Mouse (Mus musculus): ENCODE measurements around the gene Srrm3. TPM values are rescaled to one million over a fixed set of nuclear protein-coding genes. Genes with fewer than 3 reads are reported as not detected.

Srrm3 gene
- polyA plus RNA-seq, 1 experiment from 2014 or later = not detected

DNA sequence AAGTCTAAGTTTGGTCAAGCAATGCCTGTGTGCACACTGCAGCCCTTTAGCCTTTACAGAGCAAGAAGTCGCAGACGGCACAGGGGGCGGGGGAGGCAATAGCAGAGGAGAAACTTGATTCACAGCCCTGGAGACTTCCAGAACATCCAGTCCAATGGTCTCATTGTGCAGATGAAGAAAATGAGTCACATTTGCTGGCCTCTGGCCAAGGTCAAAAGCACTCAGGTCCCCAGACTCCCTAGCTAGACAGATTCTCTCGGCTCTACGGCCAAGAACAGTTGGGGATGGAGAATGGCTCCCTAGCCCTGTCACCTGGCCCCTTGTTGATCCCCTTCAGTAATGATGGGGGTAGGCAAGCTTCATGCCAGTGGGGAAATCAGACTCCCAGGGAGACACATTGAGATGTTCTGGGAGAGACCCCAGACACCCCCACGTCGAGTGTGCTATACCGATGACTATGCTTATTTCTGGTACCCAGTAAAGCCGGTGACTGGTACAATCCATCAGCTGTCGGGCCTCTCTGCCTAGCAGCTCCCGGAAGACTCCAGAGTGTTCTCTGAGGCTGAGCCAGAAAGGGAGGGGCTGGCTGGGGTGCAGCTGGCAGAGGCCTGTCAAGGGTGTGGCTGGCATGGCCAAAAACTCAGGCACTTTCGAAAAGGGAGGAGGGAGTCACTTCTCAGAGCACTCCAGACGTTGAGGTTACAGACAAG is 72.9 kb downstream of the Srrm3 start:
- ATAC-seq (peak; percentile 36; the same call in 1 of the 2 replicates), DNase-seq (no peak)
- 54% methylated on average over 13 of the region's 13 CpGs for WGBS (ENCODE audit: insufficient replicate concordance)
- H3K4me2 ChIP-seq (ENCODE audit: low read depth, low read length) = no peak overlapping the region
- peaks cover 10% of the 10 kb centered on the region for H3K4me1 ChIP-seq (ENCODE audit: insufficient read depth)
- no peak overlapping the region for H3K27ac ChIP-seq (ENCODE audit: low read depth)
- no peaks in the 10 kb centered on the region for H3K9me3 ChIP-seq (ENCODE audit: low read length)
- no peak for TF ChIP-seq EP300 (IDR thresholded peaks at IDR 0.05; ENCODE audit: low read depth)
- TF ChIP-seq CTCF (IDR thresholded peaks at IDR 0.05; ENCODE audit: low read depth) = no peak
- H3K36me3 ChIP-seq (replicated peaks; ENCODE audit: insufficient read depth, low read length) = no peaks in the 10 kb centered on the region
- no peak overlapping the region for H3K4me3 ChIP-seq (ENCODE audit: low read depth, low read length)
- no peaks in the 10 kb centered on the region for H3K27me3 ChIP-seq (ENCODE audit: insufficient read depth, low read length)
- no peak overlapping the region for H3K9ac ChIP-seq (replicated peaks)

DNA sequence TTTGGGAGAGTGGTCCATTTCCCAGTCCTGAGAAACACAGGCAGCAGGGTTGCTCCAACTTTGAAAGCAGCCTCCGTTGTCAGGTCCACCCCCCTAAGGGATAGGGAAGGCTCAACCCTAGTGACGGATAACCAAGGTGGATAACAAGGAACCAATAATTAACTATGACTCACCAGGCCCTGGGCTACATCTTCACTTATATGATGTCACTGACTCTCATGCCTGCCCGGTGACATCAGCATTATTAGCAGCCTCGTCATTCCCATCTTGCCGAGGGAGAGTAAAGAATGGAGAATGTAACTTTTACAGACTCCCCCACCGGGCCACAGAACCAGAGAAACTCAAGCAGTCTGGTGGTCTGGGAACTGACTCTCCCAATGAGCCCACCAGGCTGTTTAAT is 78.0 kb downstream of the Srrm3 start:
- Histone ChIP-seq H3K9me3 (ENCODE audit: low read length) (no peaks in the 10 kb centered on the region), H3K9ac (replicated peaks) (no peak overlapping the region), H3K36me3 (replicated peaks; ENCODE audit: insufficient read depth, low read length) (no peaks in the 10 kb centered on the region), H3K27me3 (ENCODE audit: insufficient read depth, low read length) (peaks cover 24% of the 10 kb centered on the region), H3K4me1 (ENCODE audit: insufficient read depth) (no peaks in the 10 kb centered on the region; the same call in 1 of the 2 replicates), H3K27ac (ENCODE audit: low read depth) (no peak overlapping the region), H3K4me2 (ENCODE audit: low read depth, low read length) (no peak overlapping the region), H3K4me3 (ENCODE audit: low read depth, low read length) (no peak overlapping the region)
- no peak for TF ChIP-seq CTCF (IDR thresholded peaks at IDR 0.05; ENCODE audit: low read depth)
- TF ChIP-seq EP300 (IDR thresholded peaks at IDR 0.05; ENCODE audit: low read depth) = no peak
- ATAC-seq (no peak), DNase-seq (no peak)
- WGBS (ENCODE audit: insufficient replicate concordance) = 70% methylated on average over 6 of the region's 6 CpGs

DNA sequence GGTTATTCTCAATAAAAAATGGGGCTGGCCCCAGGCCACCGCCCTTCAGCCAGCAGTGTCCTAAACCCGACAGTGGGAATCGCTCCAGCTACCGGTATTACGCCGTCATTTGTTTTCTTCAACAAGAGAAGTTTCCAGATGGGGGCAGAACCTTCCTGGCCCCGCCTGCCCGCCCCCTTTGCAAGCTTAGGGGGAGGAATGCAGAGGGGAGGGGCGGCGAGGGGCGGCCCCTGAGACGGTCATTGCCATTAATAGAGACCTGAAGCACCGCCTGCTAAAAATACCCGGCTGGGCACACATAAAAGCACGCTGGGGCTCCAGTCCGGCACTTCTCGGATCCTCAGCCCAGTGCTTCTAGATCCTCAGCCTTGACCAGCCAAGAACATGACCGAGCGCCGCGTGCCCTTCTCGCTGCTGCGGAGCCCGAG is 81.0 kb downstream of the Srrm3 start, which contains the start of gene Hspb1:
Gene Hspb1 (plus strand): TSS at position 245 of the 428 bp plus-strand sequence.
- no peaks in the 10 kb centered on the region; the same call in 1 of the 2 replicates for H3K4me1 ChIP-seq (ENCODE audit: insufficient read depth)
- peak within 1 kb of the TSS; percentile 27 for H3K4me3 ChIP-seq (ENCODE audit: low read depth, low read length)
- peaks cover 33% of the 10 kb centered on the region for H3K27me3 ChIP-seq (ENCODE audit: insufficient read depth, low read length)
- no peak within 1 kb of the TSS for H3K9ac ChIP-seq (replicated peaks)
- H3K36me3 ChIP-seq (replicated peaks; ENCODE audit: insufficient read depth, low read length) = no peaks in the 10 kb centered on the region
- no peaks in the 10 kb centered on the region for H3K9me3 ChIP-seq (ENCODE audit: low read length)
- DNase-seq (peak; percentile 50), ATAC-seq (peak; percentile 62)
- WGBS (ENCODE audit: insufficient replicate concordance) = 2% methylated on average over 24 of the region's 24 CpGs
- peak within 1 kb of the TSS; percentile 63 for H3K4me2 ChIP-seq (ENCODE audit: low read depth, low read length)
- no peak within 1 kb of the TSS for H3K27ac ChIP-seq (ENCODE audit: low read depth)
- no peak for TF ChIP-seq CTCF (IDR thresholded peaks at IDR 0.05; ENCODE audit: low read depth)
- no peak for TF ChIP-seq EP300 (IDR thresholded peaks at IDR 0.05; ENCODE audit: low read depth)

DNA sequence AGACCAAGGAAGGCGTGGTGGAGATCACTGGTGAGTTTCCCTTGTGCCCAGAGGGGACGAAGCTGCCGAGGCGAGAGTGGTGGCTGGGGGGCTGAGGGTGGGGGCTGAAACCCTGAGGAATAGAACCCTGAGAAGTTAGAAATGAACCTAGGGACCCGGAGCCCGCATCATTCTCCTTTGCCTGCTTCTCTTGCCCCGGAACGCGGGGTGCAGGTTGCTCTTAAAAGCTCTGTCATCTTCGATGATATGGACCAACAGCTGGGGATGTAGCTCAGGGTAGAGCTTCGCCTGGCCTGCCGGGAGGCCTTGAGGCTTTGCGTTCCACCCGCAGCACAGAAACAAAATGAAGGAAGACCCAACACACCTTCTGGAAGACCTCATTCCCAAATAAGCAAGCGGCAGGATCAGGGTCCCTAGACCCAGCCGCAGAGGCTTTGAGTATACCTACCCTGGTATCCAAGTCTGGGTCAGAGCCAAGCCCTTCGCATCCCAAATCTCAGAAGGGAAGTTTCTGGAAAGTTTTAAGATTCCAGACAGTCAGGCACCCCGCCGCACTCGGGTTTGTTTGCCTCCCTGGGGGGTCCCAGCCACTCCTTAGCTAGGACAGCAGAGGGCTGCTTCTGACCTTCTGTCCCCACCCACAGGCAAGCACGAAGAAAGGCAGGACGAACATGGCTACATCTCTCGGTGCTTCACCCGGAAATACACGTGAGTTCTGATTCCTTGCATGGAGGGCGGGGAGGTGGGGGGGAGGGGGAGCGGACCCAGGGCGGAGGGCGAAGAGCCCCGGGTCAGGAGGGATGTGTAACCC is 81.9 kb downstream of the Srrm3 start:
- H3K4me1 ChIP-seq (ENCODE audit: insufficient read depth) = no peaks in the 10 kb centered on the region; the same call in 1 of the 2 replicates
- WGBS (ENCODE audit: insufficient replicate concordance) = 7% methylated on average over 28 of the region's 30 CpGs
- no peak overlapping the region for H3K27ac ChIP-seq (ENCODE audit: low read depth)
- H3K27me3 ChIP-seq (ENCODE audit: insufficient read depth, low read length) = peaks cover 35% of the 10 kb centered on the region
- no peak overlapping the region for H3K9ac ChIP-seq (replicated peaks)
- DNase-seq = no peak
- TF ChIP-seq EP300 (IDR thresholded peaks at IDR 0.05; ENCODE audit: low read depth) (no peak), CTCF (IDR thresholded peaks at IDR 0.05; ENCODE audit: low read depth) (no peak)
- 0 out of 2 replicates have a peak overlapping the region, but pooled peaks have one; percentile 18 for H3K4me2 ChIP-seq (ENCODE audit: low read depth, low read length)
- H3K9me3 ChIP-seq (ENCODE audit: low read length) = no peaks in the 10 kb centered on the region
- no peaks in the 10 kb centered on the region for H3K36me3 ChIP-seq (replicated peaks; ENCODE audit: insufficient read depth, low read length)
- no peak for ATAC-seq
- H3K4me3 ChIP-seq (ENCODE audit: low read depth, low read length) = no peak overlapping the region; the same call in 1 of the 2 replicates

DNA sequence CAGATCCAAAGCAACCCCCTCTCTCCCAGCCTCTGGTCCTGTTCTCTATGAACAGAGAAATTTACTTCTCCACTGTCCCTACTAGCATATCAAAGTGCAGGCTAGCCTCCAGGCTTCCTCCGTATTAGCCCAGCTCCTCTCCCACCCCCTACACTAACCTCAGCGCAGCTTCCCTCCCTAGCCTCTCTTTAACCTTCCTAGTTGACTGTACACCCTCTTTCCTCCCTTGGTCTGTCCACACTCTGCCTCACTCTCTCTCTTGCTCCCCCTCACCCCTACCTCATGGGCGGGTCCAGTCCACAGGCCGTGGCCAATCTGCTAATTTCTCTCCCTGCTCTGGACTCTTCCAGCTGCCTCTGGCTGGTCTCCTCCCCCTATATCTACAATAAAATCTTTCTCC is 83.6 kb downstream of the Srrm3 start:
- no peak for TF ChIP-seq EP300 (IDR thresholded peaks at IDR 0.05; ENCODE audit: low read depth)
- H3K27ac ChIP-seq (ENCODE audit: low read depth) = no peak overlapping the region
- no peaks in the 10 kb centered on the region; the same call in 1 of the 2 replicates for H3K4me1 ChIP-seq (ENCODE audit: insufficient read depth)
- WGBS (ENCODE audit: insufficient replicate concordance) = 34% methylated on average over 4 of the region's 4 CpGs
- no peak overlapping the region for H3K9ac ChIP-seq (replicated peaks)
- ATAC-seq (no peak), DNase-seq (no peak)
- H3K9me3 ChIP-seq (ENCODE audit: low read length) = no peaks in the 10 kb centered on the region
- H3K36me3 ChIP-seq (replicated peaks; ENCODE audit: insufficient read depth, low read length) = no peaks in the 10 kb centered on the region
- H3K27me3 ChIP-seq (ENCODE audit: insufficient read depth, low read length) = peaks cover 35% of the 10 kb centered on the region
- H3K4me3 ChIP-seq (ENCODE audit: low read depth, low read length) = no peak overlapping the region
- H3K4me2 ChIP-seq (ENCODE audit: low read depth, low read length) = no peak overlapping the region

DNA sequence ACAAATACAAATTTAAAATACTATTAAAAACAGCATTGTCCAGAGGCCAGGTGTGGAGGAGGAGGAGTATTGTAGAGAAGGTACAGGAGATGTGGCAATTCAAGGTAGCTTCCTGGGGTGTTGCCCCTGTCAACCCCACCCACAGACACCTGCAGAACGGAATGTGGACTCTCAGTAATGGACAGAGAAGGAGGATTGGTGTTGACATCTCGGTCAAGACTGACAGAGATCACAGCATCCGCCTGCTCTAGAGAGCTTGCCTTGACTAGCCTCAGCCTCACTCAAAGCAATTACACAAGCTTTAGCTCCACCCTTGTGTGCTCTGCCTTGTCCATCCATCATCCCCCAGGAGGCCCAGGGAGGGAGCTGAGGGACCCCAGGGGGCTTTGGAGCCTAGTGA is 84.2 kb downstream of the Srrm3 start:
- 41% methylated on average over 3 of the region's 3 CpGs for WGBS (ENCODE audit: insufficient replicate concordance)
- peaks cover 31% of the 10 kb centered on the region for H3K27me3 ChIP-seq (ENCODE audit: insufficient read depth, low read length)
- no peaks in the 10 kb centered on the region; the same call in 1 of the 2 replicates for H3K4me1 ChIP-seq (ENCODE audit: insufficient read depth)
- no peak for TF ChIP-seq EP300 (IDR thresholded peaks at IDR 0.05; ENCODE audit: low read depth)
- no peak for TF ChIP-seq CTCF (IDR thresholded peaks at IDR 0.05; ENCODE audit: low read depth)
- H3K36me3 ChIP-seq (replicated peaks; ENCODE audit: insufficient read depth, low read length) = no peaks in the 10 kb centered on the region
- H3K9me3 ChIP-seq (ENCODE audit: low read length) = no peaks in the 10 kb centered on the region
- no peak overlapping the region for H3K4me2 ChIP-seq (ENCODE audit: low read depth, low read length)
- H3K9ac ChIP-seq (replicated peaks) = no peak overlapping the region
- no peak overlapping the region for H3K4me3 ChIP-seq (ENCODE audit: low read depth, low read length)
- DNase-seq (no peak), ATAC-seq (no peak)
- H3K27ac ChIP-seq (ENCODE audit: low read depth) = no peak overlapping the region

Measured in liver, postnatal 0 days (tissue).